Mouse (Mus musculus) central nervous system, embryonic 11.5 days (tissue): Measurements from ENCODE around the gene Gm20822. TPM values are rescaled to one million over a fixed set of nuclear protein-coding genes. Genes with fewer than 3 reads are reported as not detected.

ENCODE experiments used
- polyA plus RNA-seq: library from polyadenylated mRNA; depleted of rRNA; stranded (reverse); fragments of >200 nt; gene quantifications from 2 replicates; pipeline ENCODE4 v1.2.3, GENCODE M21; 2012; rRNA removed

The Gm20822 gene
- not detected in 2 replicates for polyA plus RNA-seq

DNA sequence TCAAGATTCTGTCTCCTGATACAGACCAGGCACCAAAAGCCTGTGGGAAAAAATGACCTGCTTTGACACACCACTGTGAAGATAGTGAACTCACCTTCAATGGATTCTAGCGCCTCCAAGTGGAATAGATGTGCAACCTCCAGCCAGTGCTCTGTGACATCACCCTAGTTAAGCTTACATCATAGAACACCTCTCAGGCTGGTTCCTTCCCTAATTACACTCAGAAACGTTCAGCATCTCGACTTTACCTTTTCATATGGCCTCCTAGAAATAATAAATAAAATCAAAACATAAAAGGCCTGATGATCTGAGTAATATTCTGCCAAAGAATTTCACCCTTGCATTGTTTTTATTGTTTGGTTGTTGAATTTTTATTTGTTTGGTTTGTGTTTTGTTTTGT, at the start of gene Gm20822:
Gene Gm20822 (minus strand): TSS at position 101 of the 400 bp plus-strand sequence.

